Mouse (Mus musculus): Measurements from ENCODE around the gene Nfyb.

DNA sequence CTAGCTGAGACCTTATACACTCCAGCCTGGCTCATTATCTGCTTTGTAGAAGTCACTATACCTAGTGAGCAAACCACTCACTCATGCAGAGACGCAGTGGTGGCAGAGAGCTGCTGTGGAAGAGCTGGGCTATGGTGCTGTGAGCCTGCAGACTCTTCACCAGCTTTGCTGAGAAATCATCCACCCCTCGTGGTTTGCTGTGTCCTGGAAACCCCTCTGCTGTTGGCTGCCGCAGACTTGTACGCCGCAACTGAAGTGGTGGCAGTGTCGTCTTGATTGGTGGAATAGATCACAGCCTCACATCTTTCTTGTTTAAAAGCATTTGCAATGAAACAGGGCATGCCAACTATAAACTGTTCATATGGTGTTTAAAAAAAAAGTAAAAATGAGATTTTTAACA, 19.6 kb downstream of the Nfyb start:
- no peak for TF ChIP-seq CTCF (IDR thresholded peaks at IDR 0.05; ENCODE audit: low read depth, low read length)
- TF ChIP-seq GATA1 (IDR thresholded peaks at IDR 0.05; ENCODE audit: borderline replicate concordance, low read length), result no peak
- no peak for TF ChIP-seq POLR2AphosphoS5 (IDR thresholded peaks at IDR 0.05; ENCODE audit: insufficient replicate concordance, low read depth, low read length)
- no peak for TF ChIP-seq TAL1 (conservative IDR thresholded peaks at IDR 0.05; ENCODE audit: low read depth, low read length)
- no peak for TF ChIP-seq GATA2 (IDR thresholded peaks at IDR 0.05; ENCODE audit: borderline replicate concordance, low read depth, low read length)

All from G1E (cell line).